Mouse (Mus musculus) limb, embryonic 15.5 days (tissue): ENCODE data around the gene Ccdc77. TPM values are rescaled to one million over a fixed set of nuclear protein-coding genes. Genes with fewer than 3 reads are reported as not detected.
A peak's percentile ranks its signal among the peaks of the same experiment; 100 is the strongest.
"Not testable (repeated sequence)": the region's sequence is repeated elsewhere in the genome, so short reads cannot be mapped to it uniquely, and the experiment has no call there.

Experiments used
- ATAC-seq: fragments of 200-750 bp; cut with Nextera tagmentation; 2 replicates; pipeline ENCODE4 v1.8.0; 2017; ENCODE audit warnings: low read depth, moderate TSS enrichment; ENCODE audit not compliant: insufficient number of reproducible peaks, low FRiP score, low TSS enrichment
- H3K27ac ChIP-seq: fragments of 300-500 bp; sonication (generic); 2 replicates; pipeline ENCODE4 v1.5.1; 2015; ENCODE audit warnings: moderate library complexity, mild to moderate bottlenecking, inconsistent platforms
- H3K27me3 ChIP-seq: fragments of 300-500 bp; sonication (generic); 2 replicates; pipeline ENCODE4 v1.6.1; 2015; ENCODE audit warnings: inconsistent platforms
- H3K36me3 ChIP-seq: fragments of 300-500 bp; sonication (generic); 2 replicates; pipeline ENCODE4 v1.6.1; 2015; ENCODE audit warnings: inconsistent platforms
- H3K4me1 ChIP-seq: fragments of 300-500 bp; sonication (generic); 2 replicates; pipeline ENCODE4 v1.6.1; 2015; ENCODE audit warnings: inconsistent platforms
- H3K4me2 ChIP-seq: fragments of 300-500 bp; sonication (generic); 2 replicates; pipeline ENCODE4 v1.6.1; 2015; ENCODE audit warnings: mild to moderate bottlenecking, inconsistent platforms
- H3K4me3 ChIP-seq: fragments of 300-500 bp; sonication (generic); 2 replicates; pipeline ENCODE4 v1.5.1; 2015; ENCODE audit warnings: mild to moderate bottlenecking, inconsistent platforms
- H3K9ac ChIP-seq: fragments of 300-500 bp; sonication (generic); 2 replicates; pipeline ENCODE4 v1.6.1; 2015; ENCODE audit warnings: inconsistent platforms
- H3K9me3 ChIP-seq: fragments of 300-500 bp; sonication (generic); 2 replicates; pipeline ENCODE4 v1.6.1; 2016; ENCODE audit warnings: inconsistent platforms
- WGBS: fragments of 180-500 bp; shearing (Covaris S2); methylation state at CpG from one replicate; pipeline ENCODE4 v1.1.7; 2015; 5-methylcytosine and 5-hydroxymethylcytosine counted together
- polyA plus RNA-seq: library from polyadenylated mRNA; unstranded; fragments of >200 nt; fragmentation: Nextera tagmentation; extraction: Ambion mirVana; gene quantifications from 2 replicates; pipeline ENCODE4 v1.2.1, GENCODE M21; 2015

The Ccdc77 gene
- polyA plus RNA-seq, 1 experiment from 2014 or later, result 21.8 TPM

DNA sequence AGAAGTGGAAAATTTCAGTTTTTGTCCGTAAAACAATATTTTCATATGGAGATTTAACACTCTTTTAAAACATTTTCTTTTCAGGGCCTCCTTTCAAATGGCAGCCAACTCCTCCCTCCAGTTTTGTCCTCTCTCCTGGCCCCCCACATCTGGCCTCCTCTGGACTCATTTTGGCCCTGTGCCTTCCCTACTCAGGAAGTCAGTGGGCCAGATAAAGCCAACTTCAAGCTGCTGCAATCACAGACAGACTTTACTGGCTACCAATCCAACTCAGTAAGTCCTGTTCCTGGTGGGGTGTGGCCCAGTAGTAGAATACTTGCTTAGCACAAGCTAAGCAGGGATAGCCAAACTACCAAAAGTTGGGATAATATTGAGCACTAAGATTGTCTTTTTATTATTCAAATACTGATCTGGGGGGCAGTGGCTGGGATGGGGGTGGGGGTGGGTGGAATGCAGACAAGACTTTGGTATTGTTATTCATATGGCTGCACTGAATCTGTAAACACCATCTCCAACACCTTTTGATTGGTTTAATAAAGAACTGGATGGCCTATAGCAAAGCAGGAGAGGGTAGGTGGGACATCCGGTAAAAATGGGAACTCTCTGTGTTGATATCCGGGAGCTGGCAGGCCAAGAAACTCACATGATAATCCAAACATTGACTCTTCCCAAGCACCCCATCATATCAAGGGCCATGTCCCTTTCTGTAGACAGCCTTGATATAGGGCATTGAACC, 57.1 kb downstream of the Ccdc77 start:
- no peaks in the 10 kb centered on the region for H3K27me3 ChIP-seq
- H3K4me2 ChIP-seq, result no peak overlapping the region
- H3K9ac ChIP-seq, result no peak overlapping the region
- no peaks in the 10 kb centered on the region for H3K9me3 ChIP-seq
- no peak overlapping the region for H3K4me3 ChIP-seq
- 80% methylated on average over 3 of the region's 3 CpGs for WGBS
- H3K27ac ChIP-seq, result no peak overlapping the region
- no peak for ATAC-seq
- peaks cover 8% of the 10 kb centered on the region; the same call in 1 of the 2 replicates for H3K4me1 ChIP-seq
- no peaks in the 10 kb centered on the region for H3K36me3 ChIP-seq

DNA sequence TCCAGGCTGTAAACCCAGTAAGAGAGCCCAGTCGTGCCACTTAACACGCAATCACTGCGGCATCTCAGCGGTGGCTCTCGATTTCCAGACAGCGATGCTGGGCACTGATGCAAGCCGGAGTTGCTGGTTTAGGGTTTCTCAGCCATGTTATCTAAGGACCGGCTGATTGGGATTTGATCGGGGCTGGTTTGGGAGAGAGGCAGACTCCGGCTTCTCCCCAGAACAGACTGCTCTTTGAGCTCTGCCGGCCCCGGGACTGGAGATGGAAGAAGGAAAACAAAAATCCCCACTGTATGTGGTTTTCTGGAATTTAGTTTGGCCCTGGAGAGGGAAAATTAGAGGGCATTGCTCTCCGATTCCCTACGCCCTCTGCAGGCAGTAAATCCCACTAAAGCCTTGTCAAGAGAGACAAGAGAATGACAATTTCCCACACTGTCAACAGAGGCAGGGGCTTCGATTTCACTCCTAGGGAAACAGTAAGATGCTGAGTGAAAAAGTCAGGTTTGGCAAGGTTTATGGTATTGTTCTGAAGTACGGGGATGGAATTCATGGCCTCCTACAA, 61.3 kb downstream of the Ccdc77 start:
- no peaks in the 10 kb centered on the region for H3K27me3 ChIP-seq
- no peaks in the 10 kb centered on the region for H3K36me3 ChIP-seq
- peak overlapping the region; percentile 67; the same call in 1 of the 2 replicates for H3K27ac ChIP-seq
- H3K4me3 ChIP-seq, result peak overlapping the region; percentile 22
- peak overlapping the region; percentile 44 for H3K4me2 ChIP-seq
- 16% methylated on average over 16 of the region's 16 CpGs for WGBS
- peaks cover 8% of the 10 kb centered on the region; the same call in 1 of the 2 replicates for H3K4me1 ChIP-seq
- no peaks in the 10 kb centered on the region for H3K9me3 ChIP-seq
- peak overlapping the region; percentile 10; the same call in 1 of the 2 replicates for H3K9ac ChIP-seq
- ATAC-seq, result no peak

DNA sequence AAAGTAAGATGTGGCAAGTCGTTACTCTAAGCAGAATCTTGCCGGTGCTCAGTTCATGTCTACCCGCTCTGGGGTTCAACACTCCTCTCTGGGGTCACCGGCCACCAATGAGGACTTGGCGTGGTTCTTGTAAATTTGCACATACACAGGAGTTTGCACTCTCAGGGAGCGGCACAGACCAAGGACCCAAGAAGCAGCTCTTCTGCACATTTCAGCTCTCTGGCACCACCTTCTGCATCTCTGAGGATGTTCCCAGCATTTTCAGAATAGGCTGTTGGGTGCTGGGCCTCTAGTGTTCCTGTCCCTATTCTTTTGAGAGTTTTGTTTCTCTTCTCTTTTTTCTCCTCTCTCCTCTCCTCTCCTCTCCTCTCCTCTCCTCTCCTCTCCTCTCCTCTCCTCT, 63.0 kb downstream of the Ccdc77 start:
- peaks cover 8% of the 10 kb centered on the region; the same call in 1 of the 2 replicates for H3K4me1 ChIP-seq
- H3K27ac ChIP-seq, result no peak overlapping the region
- no peaks in the 10 kb centered on the region for H3K27me3 ChIP-seq
- no peak overlapping the region for H3K4me3 ChIP-seq
- H3K4me2 ChIP-seq, result no peak overlapping the region
- WGBS, result 23% methylated on average over 6 of the region's 6 CpGs
- no peak overlapping the region for H3K9ac ChIP-seq
- no peaks in the 10 kb centered on the region for H3K9me3 ChIP-seq
- no peak for ATAC-seq
- no peaks in the 10 kb centered on the region for H3K36me3 ChIP-seq

DNA sequence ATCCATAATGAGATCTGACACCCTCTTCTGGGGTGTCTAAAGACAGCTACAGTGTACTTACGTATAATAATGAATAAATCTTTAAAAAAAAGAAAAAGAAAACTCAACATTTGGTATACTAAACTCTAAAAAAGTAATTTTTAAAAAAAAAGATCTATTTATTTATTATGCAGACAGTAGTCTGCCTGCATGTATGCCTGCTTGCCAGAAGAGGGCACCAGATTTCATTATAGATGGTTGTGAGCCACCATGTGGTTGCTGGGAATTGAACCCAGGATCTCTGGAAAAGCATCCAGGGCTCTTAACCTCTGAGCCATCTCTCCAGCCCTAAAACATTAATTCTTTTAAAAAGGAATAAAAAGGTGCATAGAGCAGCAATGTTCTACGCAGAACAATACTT, 67.6 kb downstream of the Ccdc77 start:
- 96% methylated on average over 2 of the region's 2 CpGs for WGBS
- ATAC-seq, result not testable (repeated sequence)

DNA sequence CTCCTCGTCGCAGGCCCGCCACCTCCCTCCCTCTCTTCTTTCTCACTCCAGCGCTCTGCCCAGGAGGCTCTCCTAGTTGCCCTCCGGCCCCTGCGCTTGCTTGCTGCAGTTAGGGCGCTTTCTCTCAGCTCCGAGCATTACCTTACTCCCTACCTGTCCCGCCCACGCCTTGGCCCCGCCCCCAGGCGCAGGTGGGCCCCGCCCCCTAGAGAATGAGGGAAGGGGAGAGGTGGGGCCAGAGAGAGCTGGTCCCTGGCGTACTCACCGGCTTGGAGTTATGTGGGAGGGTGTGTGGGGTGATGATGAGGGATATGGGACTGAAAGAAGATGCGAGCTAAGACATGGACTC, 69.4 kb downstream of the Ccdc77 start:
- no peaks in the 10 kb centered on the region for H3K9me3 ChIP-seq
- H3K9ac ChIP-seq, result peak overlapping the region; percentile 54
- H3K36me3 ChIP-seq, result no peaks in the 10 kb centered on the region
- peaks cover 18% of the 10 kb centered on the region for H3K27me3 ChIP-seq
- H3K4me2 ChIP-seq, result peak overlapping the region; percentile 99
- H3K4me3 ChIP-seq, result peak overlapping the region; percentile 72
- ATAC-seq, result 0 out of 2 replicates have a peak, but pooled peaks have one; percentile 46
- WGBS, result 1% methylated on average over 16 of the region's 16 CpGs
- H3K27ac ChIP-seq, result peak overlapping the region; percentile 51
- peaks cover 8% of the 10 kb centered on the region for H3K4me1 ChIP-seq

More for the DNA sequence above, 67.6 kb downstream of the Ccdc77 start:
- H3K27ac ChIP-seq, H3K9ac ChIP-seq, H3K36me3 ChIP-seq, H3K4me3 ChIP-seq, H3K9me3 ChIP-seq, H3K4me1 ChIP-seq, H3K4me2 ChIP-seq: not testable (repeated sequence)
- peaks cover 18% of the 10 kb centered on the region for H3K27me3 ChIP-seq

DNA sequence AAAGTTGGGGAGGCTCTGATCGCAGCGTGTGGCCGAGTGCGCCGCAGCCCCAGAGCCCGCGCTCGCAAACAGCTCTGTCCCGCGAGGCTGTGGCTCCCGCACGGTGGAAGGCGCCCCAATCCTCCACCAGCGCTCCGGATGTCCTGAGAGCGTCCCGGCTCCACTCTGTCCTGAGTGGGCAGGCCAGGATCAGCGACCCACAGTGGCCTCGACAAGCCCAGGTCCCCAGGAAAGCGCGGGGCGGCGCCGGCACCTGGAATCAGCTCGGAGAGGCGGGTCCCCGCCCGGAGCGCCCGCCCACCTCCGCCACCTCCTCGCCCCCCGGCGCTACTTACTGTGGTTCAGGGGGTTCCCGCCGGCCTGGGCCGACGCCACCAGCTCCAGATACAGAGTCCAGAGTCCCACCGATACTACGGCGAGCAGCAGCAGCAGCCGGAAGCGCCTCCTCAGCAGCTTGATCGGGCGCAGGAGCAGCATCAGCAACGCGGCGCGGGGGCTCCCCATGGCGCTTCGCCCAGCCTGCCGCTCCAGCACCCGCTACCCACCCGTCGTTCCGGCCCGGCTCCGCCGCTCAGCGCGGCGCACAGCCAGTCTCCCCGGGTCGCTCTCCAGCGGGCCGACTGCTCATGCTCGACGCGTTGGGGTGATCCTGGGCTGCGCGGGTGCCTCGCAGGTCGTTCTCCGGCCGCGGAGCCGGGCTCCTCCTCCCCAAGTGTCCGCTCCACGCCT, 70.0 kb downstream of the Ccdc77 start, which contains the start of the genes D330020A13Rik and B4galnt3:
Gene D330020A13Rik (plus strand): TSS at position 309 of the 729 bp plus-strand sequence.
Gene B4galnt3 (minus strand): TSS at position 504 of the 729 bp plus-strand sequence.
- Histone ChIP-seq H3K4me1 (peaks cover 8% of the 10 kb centered on the region), H3K9ac (peak within 1 kb of the TSS; percentile 54), H3K4me3 (peak within 1 kb of the TSS; percentile 72), H3K27ac (peak within 1 kb of the TSS; percentile 51), H3K9me3 (no peaks in the 10 kb centered on the region), H3K27me3 (peaks cover 18% of the 10 kb centered on the region), H3K36me3 (no peaks in the 10 kb centered on the region), H3K4me2 (peak within 1 kb of the TSS; percentile 99)
- WGBS, result under 1% methylated on average over 76 of the region's 79 CpGs
- peak; percentile 36; the same call in 1 of the 2 replicates for ATAC-seq

DNA sequence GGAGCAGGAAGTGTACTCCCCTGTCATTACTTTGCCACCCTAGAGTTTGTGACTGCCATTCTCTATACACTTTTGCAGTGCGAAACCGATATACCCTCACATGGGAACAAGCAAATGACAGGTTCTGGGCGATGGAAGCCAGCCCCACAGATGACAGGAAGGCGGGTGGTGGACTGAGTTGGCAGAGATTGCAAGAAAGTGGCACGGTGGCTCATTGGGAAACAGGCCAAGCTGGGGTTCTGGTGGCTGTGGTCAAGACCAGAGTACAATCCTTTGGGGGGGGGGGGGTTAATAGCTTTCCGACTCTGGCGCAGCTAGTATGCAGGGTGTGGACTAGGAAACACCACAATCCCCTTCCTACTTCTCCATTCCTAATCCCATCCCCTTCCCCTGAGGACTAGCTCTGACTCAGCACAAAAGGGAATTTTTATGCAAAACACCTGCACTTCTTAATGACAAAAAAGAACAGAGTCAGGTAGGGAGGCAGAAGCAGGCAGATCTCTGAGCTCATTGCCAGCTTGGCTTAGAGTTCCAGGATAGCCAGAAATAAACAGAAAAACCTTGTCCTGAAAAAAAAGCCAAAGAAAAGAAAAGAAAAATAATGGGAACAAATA, 72.7 kb downstream of the Ccdc77 start:
- no peak for ATAC-seq
- no peaks in the 10 kb centered on the region for H3K36me3 ChIP-seq
- H3K27me3 ChIP-seq, result peaks cover 18% of the 10 kb centered on the region
- peaks cover 8% of the 10 kb centered on the region for H3K4me1 ChIP-seq
- H3K9ac ChIP-seq, result no peak overlapping the region
- H3K27ac ChIP-seq, result no peak overlapping the region
- no peak overlapping the region for H3K4me2 ChIP-seq
- WGBS, result 79% methylated on average over 7 of the region's 7 CpGs
- no peak overlapping the region for H3K4me3 ChIP-seq
- H3K9me3 ChIP-seq, result no peaks in the 10 kb centered on the region

DNA sequence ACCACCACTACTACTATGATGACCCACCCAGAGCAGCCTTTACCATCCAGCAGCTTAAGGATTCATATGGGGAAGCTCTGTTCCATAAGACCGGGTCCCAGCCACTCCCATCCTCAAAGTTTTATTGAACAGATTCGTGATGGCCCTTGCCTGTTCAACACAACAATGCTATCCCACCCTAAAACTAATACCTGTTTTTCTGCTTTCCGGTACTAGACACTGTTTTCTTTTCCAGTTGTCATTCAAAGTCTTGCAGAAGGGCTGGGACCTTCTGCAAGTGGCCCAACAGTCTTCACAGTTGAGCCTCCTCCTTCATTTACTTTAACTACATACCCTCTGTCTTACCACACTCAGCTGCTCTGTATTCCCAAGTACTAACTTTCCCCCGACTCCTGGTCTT, 74.7 kb downstream of the Ccdc77 start:
- Histone ChIP-seq H3K27me3 (peaks cover 10% of the 10 kb centered on the region), H3K4me1 (peaks cover 1% of the 10 kb centered on the region), H3K9ac (no peak overlapping the region), H3K9me3 (no peaks in the 10 kb centered on the region), H3K4me2 (no peak overlapping the region), H3K36me3 (no peaks in the 10 kb centered on the region), H3K4me3 (no peak overlapping the region), H3K27ac (no peak overlapping the region)
- 84% methylated on average over 4 of the region's 4 CpGs for WGBS
- ATAC-seq, result no peak

DNA sequence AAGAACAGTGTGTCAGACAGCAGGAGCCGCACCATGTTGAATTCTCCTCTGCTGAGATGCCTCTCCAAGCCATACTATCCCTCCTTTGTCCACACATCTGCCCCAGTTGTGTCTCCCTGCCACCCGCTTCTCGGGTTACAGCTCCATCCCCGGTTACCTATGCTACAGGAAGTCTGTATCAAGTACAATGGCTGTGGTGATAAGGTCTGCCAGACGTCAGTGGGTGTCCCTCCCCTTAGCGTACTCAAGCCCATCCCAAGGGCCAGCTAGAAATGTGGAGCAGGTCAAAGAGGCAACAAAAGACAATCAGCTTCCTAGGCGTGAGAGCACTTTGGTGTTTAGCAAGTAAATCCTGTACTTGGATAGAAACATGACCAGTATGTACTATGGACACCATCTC, 75.6 kb downstream of the Ccdc77 start:
- H3K4me2 ChIP-seq, result no peak overlapping the region
- H3K9me3 ChIP-seq, result no peaks in the 10 kb centered on the region
- peaks cover 9% of the 10 kb centered on the region for H3K27me3 ChIP-seq
- H3K9ac ChIP-seq, result no peak overlapping the region
- no peak overlapping the region for H3K4me3 ChIP-seq
- H3K27ac ChIP-seq, result no peak overlapping the region
- no peaks in the 10 kb centered on the region for H3K36me3 ChIP-seq
- ATAC-seq, result no peak
- no peaks in the 10 kb centered on the region for H3K4me1 ChIP-seq
- WGBS, result 49% methylated on average over 7 of the region's 7 CpGs

DNA sequence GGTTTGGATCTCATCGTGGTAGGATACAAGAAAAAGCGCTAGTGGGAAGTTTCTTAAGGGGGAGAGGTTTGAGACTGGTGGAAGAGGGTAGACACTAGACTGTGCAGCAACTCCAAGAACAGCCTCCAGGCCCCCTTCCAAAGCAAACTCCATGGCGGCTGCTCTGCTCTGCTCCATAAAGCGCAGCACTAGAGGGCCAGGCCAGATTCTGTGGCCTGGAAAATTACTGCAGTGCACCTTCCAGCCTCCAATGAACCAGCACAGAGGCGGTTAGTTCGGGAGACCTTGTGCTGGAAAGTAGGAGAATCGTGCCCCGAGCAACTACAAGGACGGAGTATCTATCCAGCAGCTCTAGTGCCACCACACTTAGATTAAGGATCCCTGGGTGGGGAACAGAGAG, 76.9 kb downstream of the Ccdc77 start:
- Histone ChIP-seq H3K4me3 (no peak overlapping the region), H3K27ac (no peak overlapping the region; the same call in 1 of the 2 replicates), H3K9ac (no peak overlapping the region), H3K9me3 (no peaks in the 10 kb centered on the region), H3K4me2 (no peak overlapping the region), H3K4me1 (no peaks in the 10 kb centered on the region), H3K27me3 (no peaks in the 10 kb centered on the region), H3K36me3 (no peaks in the 10 kb centered on the region)
- WGBS, result 67% methylated on average over 9 of the region's 9 CpGs
- ATAC-seq, result no peak

DNA sequence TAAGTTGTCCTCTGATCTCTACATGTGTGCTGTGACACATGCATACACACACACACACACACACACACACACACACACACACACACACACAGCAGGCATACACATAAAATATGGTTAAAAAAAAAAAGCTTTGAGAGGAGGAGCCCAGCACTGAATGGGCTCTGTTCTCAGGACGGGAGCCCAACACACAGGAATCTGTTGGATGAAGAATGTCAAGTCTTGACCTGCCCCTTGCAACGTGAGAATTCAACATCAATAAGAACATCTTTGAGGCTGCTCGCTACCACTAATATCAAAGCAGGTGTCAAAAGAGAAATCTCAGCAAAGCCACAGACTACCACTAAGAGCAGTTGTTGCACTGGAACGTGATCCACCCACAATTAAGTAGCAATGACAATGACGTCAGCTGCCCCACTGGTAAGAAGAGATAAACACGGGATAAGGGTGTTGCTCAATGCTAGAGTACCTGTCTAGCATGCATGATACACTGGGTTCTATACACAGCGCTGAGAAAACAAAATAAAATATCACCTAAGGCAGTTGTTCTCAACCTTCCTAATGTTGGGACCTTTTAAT, 87.2 kb downstream of the Ccdc77 start:
- Histone ChIP-seq H3K9ac (no peak overlapping the region), H3K4me3 (no peak overlapping the region), H3K9me3 (no peaks in the 10 kb centered on the region), H3K27me3 (no peaks in the 10 kb centered on the region), H3K4me1 (peaks cover 16% of the 10 kb centered on the region), H3K4me2 (no peak overlapping the region), H3K36me3 (no peaks in the 10 kb centered on the region), H3K27ac (no peak overlapping the region)
- WGBS, result 68% methylated on average over 7 of the region's 7 CpGs
- no peak for ATAC-seq
